Mouse (Mus musculus) myocyte (in vitro differentiated cells): ENCODE data around the gene Cmpk2.

Source experiments
- CEBPB ChIP-seq: IDR thresholded peaks from 2 replicates; pipeline ENCODE4 v1.6.1; 2011; ENCODE audit warnings: mild to moderate bottlenecking, moderate library complexity; ENCODE audit not compliant: poor library complexity, insufficient read depth, severe bottlenecking
- E2F4 ChIP-seq: IDR thresholded peaks from one replicate; pipeline ENCODE4 v1.6.1; 2011; ENCODE audit warnings: mild to moderate bottlenecking, control low read depth, moderate library complexity; ENCODE audit not compliant: insufficient read depth
- MAX ChIP-seq: IDR thresholded peaks from one replicate; pipeline ENCODE4 v1.6.1; 2011; ENCODE audit warnings: low read depth, mild to moderate bottlenecking, control low read depth
- MYOD1 ChIP-seq, 3 experiments: IDR thresholded peaks; one replicate each; pipeline ENCODE4 v1.6.1; 2011; ENCODE audit warnings: control low read depth in 2 of 3, low read depth in 2 of 3, mild to moderate bottlenecking in 2 of 3, moderate library complexity in 1 of 3; ENCODE audit not compliant: insufficient read length in 2 of 3, control insufficient read depth in 1 of 3
- MYOG ChIP-seq, 3 experiments: IDR thresholded peaks; one replicate each; pipeline ENCODE4 v1.6.1; 2011; ENCODE audit warnings: control low read depth in 2 of 3, low read depth in 2 of 3, mild to moderate bottlenecking in 2 of 3; ENCODE audit not compliant: insufficient read length in 2 of 3, control insufficient read depth in 1 of 3, insufficient read depth in 1 of 3
- POLR2A ChIP-seq: IDR thresholded peaks from one replicate; pipeline ENCODE4 v1.6.1; 2011; ENCODE audit warnings: low read depth, mild to moderate bottlenecking, control low read depth, moderate library complexity; ENCODE audit not compliant: insufficient read length
- POLR2AphosphoS2 ChIP-seq: IDR thresholded peaks from one replicate; pipeline ENCODE4 v1.6.1; 2011; ENCODE audit warnings: low read depth, control low read depth; ENCODE audit not compliant: insufficient read length
- REST ChIP-seq: IDR thresholded peaks from one replicate; pipeline ENCODE4 v1.6.1; 2011; ENCODE audit warnings: mild to moderate bottlenecking, control low read depth, moderate library complexity; ENCODE audit not compliant: insufficient read depth, insufficient read length
- SRF ChIP-seq: IDR thresholded peaks from one replicate; pipeline ENCODE4 v1.6.1; 2011; ENCODE audit warnings: low read depth; ENCODE audit not compliant: control insufficient read depth, insufficient read length
- TCF12 ChIP-seq: IDR thresholded peaks from one replicate; pipeline ENCODE4 v1.6.1; 2011; ENCODE audit warnings: mild to moderate bottlenecking, control low read depth; ENCODE audit not compliant: poor library complexity, insufficient read depth, severe bottlenecking
- USF1 ChIP-seq: IDR thresholded peaks from one replicate; pipeline ENCODE4 v1.6.1; 2011; ENCODE audit warnings: low read depth, mild to moderate bottlenecking, control low read depth, moderate library complexity

DNA sequence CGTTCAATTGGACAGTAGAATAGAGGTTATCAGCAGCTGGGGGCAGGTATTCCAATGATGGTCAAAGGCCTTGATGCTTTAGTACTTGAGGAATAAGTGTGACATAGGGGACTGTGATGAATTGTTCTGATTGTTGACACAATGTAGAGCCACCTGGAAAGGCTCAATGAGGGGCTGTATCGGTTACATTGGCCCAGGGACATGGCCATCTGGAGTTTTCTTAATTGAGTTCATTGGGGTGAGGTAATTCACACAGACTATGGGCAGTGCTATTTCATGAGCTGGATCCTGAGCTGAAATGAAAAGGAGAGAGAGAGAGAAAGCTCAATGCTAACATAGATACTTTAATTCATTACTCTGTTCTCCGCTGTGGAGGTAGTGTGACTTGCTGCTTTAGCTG, 31.1 kb upstream of the Cmpk2 start:
- TF ChIP-seq E2F4 (no peak), TCF12 (no peak), POLR2A (no peak), MAX (no peak), MYOD1 (IDR thresholded peaks at IDR 0.05; ENCODE audit: control insufficient read depth in 1 of 3, insufficient read length in 2 of 3, low read depth in 2 of 3) (no peak), USF1 (no peak), CEBPB (no peak), REST (no peak), POLR2AphosphoS2 (no peak), MYOG (IDR thresholded peaks at IDR 0.05; ENCODE audit: control insufficient read depth in 1 of 3, insufficient read depth in 1 of 3, insufficient read length in 2 of 3, low read depth in 2 of 3) (no peak), SRF (no peak)
